In genomic region chr8:83566469-83567395, GRCm38 (mm10) we compare ENCODE assay signal across 8 mouse cellular contexts. TPM values are rescaled to one million over a fixed set of nuclear protein-coding genes. Genes with fewer than 3 reads are reported as not detected.
DNase-seq lines count a peak whose midpoint lies in the region; ATAC-seq lines count a peak whose summit lies in the region.

Gene Ndufb7, plus strand, starts transcription at chr8:83566671.

- peak; percentile 95 for DNase-seq in CD4-positive, CD25-positive, alpha-beta regulatory T cell, adult 2 months (ENCODE audit: low read depth, low spot score)
- peak; percentile 79 for DNase-seq in fibroblast of lung, adult 2 months (ENCODE audit: low read depth)
- peak; percentile 95 for DNase-seq in kidney, postnatal 14 days
- DNase-seq in liver, embryonic 13.5 days: peak; percentile 79
- DNase-seq in neural tube, embryonic 10.5 days (ENCODE audit: extremely low spot score, low spot score): peak; percentile 97

- H3K4me1 ChIP-seq in brown adipose tissue, adult 24 weeks (ENCODE audit: control insufficient read depth, insufficient read depth, insufficient read length, low read length): peaks cover 17% of the 10 kb centered on the region
- H3K4me1 ChIP-seq in heart, embryonic 14.5 days (ENCODE audit: control insufficient read depth in 2 of 2, insufficient read depth in 2 of 2, low read length in 2 of 2): peaks cover 3 to 11% of the 10 kb centered on the region in 2 experiments
- peaks cover 68% of the 10 kb centered on the region for H3K4me1 ChIP-seq in liver, embryonic 13.5 days (replicated peaks)
- H3K4me1 ChIP-seq in stomach, embryonic 16.5 days (ENCODE audit: control insufficient read depth, insufficient read depth, low read length): peaks cover 6% of the 10 kb centered on the region

- no peaks in the 10 kb centered on the region for H3K9me3 ChIP-seq in heart, embryonic 14.5 days (ENCODE audit: control insufficient read depth, low read length)
- H3K9me3 ChIP-seq in liver, embryonic 13.5 days (replicated peaks): no peaks in the 10 kb centered on the region
- H3K9me3 ChIP-seq in stomach, embryonic 16.5 days (replicated peaks; ENCODE audit: control insufficient read depth, low read length): no peaks in the 10 kb centered on the region

- H3K27me3 ChIP-seq in heart, embryonic 14.5 days (ENCODE audit: control insufficient read depth, insufficient read depth, low read length): no peaks in the 10 kb centered on the region
- no peaks in the 10 kb centered on the region for H3K27me3 ChIP-seq in liver, embryonic 13.5 days
- no peaks in the 10 kb centered on the region for H3K27me3 ChIP-seq in stomach, embryonic 16.5 days (ENCODE audit: control insufficient read depth, insufficient read depth, low read length)

- H3K4me2 ChIP-seq in heart, embryonic 14.5 days (ENCODE audit: low read length): peak within 1 kb of the TSS; percentile 82
- H3K4me2 ChIP-seq in liver, embryonic 13.5 days: peak within 1 kb of the TSS; percentile 76
- peak within 1 kb of the TSS; percentile 68 for H3K4me2 ChIP-seq in stomach, embryonic 16.5 days (ENCODE audit: low read depth, low read length)

- peak within 1 kb of the TSS; percentile 75 for H3K4me3 ChIP-seq in brown adipose tissue, adult 24 weeks (ENCODE audit: insufficient read depth, low read depth, low read length)
- peak within 1 kb of the TSS; percentile 86 to 97 for H3K4me3 ChIP-seq in heart, embryonic 14.5 days (ENCODE audit: control insufficient read depth in 1 of 2, insufficient read depth in 1 of 2, low read depth in 1 of 2, low read length in 2 of 2)
- H3K4me3 ChIP-seq in liver, embryonic 13.5 days (replicated peaks): peak within 1 kb of the TSS; percentile 75
- H3K4me3 ChIP-seq in stomach, embryonic 16.5 days (replicated peaks; ENCODE audit: low read length): peak within 1 kb of the TSS; percentile 88

- peak within 1 kb of the TSS; percentile 95 for H3K9ac ChIP-seq in heart, embryonic 14.5 days (ENCODE audit: low read length)
- peak within 1 kb of the TSS; percentile 83 for H3K9ac ChIP-seq in liver, embryonic 13.5 days
- peak within 1 kb of the TSS; percentile 86 for H3K9ac ChIP-seq in stomach, embryonic 16.5 days (ENCODE audit: low read length)

- H3K27ac ChIP-seq in brown adipose tissue, adult 24 weeks (replicated peaks; ENCODE audit: low read depth, low read length): peak within 1 kb of the TSS; percentile 97
- H3K27ac ChIP-seq in heart, embryonic 14.5 days (replicated peaks in 1 of 2; ENCODE audit: control insufficient read depth in 1 of 2, insufficient read depth in 1 of 2, low read depth in 2 of 2, low read length in 2 of 2): peak within 1 kb of the TSS; percentile 63 to 78
- H3K27ac ChIP-seq in liver, embryonic 13.5 days: peak within 1 kb of the TSS; percentile 79
- peak within 1 kb of the TSS; percentile 70 for H3K27ac ChIP-seq in stomach, embryonic 16.5 days (ENCODE audit: low read length)

- ATAC-seq in heart, embryonic 14.5 days (ENCODE audit: insufficient number of reproducible peaks, insufficient read depth, low FRiP score, low read depth): peak; percentile 78
- peak; percentile 80 for ATAC-seq in liver, embryonic 13.5 days (ENCODE audit: low read depth)
- ATAC-seq in stomach, embryonic 16.5 days (ENCODE audit: insufficient read depth, low FRiP score): peak; percentile 85

- under 1% methylated on average over 48 of the region's 48 CpGs for WGBS in heart, embryonic 14.5 days
- WGBS in liver, embryonic 13.5 days (ENCODE audit: insufficient replicate concordance): under 1% methylated on average over 48 of the region's 48 CpGs
- WGBS in stomach, embryonic 16.5 days: under 1% methylated on average over 48 of the region's 48 CpGs

- H3K36me3 ChIP-seq in heart, embryonic 14.5 days (ENCODE audit: control insufficient read depth, insufficient read depth, low read length): peaks cover 28% of the 10 kb centered on the region
- H3K36me3 ChIP-seq in liver, embryonic 13.5 days: peaks cover 33% of the 10 kb centered on the region
- H3K36me3 ChIP-seq in stomach, embryonic 16.5 days (ENCODE audit: control insufficient read depth, insufficient read depth, low read length): peaks cover 3% of the 10 kb centered on the region; the same call in 1 of the 2 replicates

RNA-seq across cellular contexts. Expression of gene Ndufb7, which starts in this region (rescaled TPM):
- 676 and 868 TPM in 2 replicates for polyA plus RNA-seq in brown adipose tissue, adult 24 weeks (2012; ENCODE audit: insufficient read depth, insufficient read length, missing spikeins)
- 717 and 718 TPM in 2 replicates for polyA plus RNA-seq in heart, embryonic 14.5 days (2014; fragmentation: Nextera tagmentation; extraction: Ambion mirVana)
- polyA plus RNA-seq in liver, embryonic 13.5 days (2015; fragmentation: Nextera tagmentation; extraction: Ambion mirVana): 268 and 288 TPM in 2 replicates
- polyA plus RNA-seq in stomach, embryonic 16.5 days (2015; fragmentation: Nextera tagmentation; extraction: Ambion mirVana): 285 and 326 TPM in 2 replicates

Comparison
In these comparisons a context has a peak if more than half of its experiments do, and no peak if none do; other contexts are left out.
1. Peak in every context shown above with its lines: DNase-seq, ATAC-seq, H3K4me3 ChIP-seq and H3K27ac ChIP-seq.